In the genomic region with DNA sequence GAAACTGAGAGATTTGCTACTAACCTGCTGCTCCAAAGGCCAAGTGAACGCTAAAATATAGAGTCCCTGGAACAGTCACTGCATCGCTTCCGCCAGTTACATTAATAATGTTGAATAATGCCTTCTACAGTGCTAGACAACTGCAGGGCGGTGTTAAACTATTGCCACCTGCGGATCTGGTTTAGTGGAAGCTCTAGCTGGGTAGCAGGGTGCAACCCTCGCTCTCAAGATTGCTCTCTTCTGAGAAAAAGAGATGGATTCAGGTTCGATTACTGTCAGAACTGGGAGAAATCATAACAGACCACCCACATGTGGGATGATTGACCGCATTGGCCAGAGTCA, we compare ENCODE assay signal across 7 mouse cellular contexts. TPM values are rescaled to one million over a fixed set of nuclear protein-coding genes. Genes with fewer than 3 reads are reported as not detected.
DNase-seq lines count a peak whose midpoint lies in the region; ATAC-seq and TF ChIP-seq lines count a peak whose summit lies in the region.

No protein-coding gene starts in this region.

- no peak for TF ChIP-seq EP300 in liver, embryonic 14.5 days (IDR thresholded peaks at IDR 0.05; ENCODE audit: low read depth)
- no peak for TF ChIP-seq EP300 in stomach, postnatal 0 days (optimal IDR thresholded peaks at IDR 0.05)

- WGBS in forebrain, embryonic 15.5 days, result 52% methylated on average over 8 of the region's 8 CpGs
- 55% methylated on average over 8 of the region's 8 CpGs for WGBS in liver, embryonic 14.5 days (ENCODE audit: insufficient replicate concordance)
- WGBS in stomach, postnatal 0 days, result 41% methylated on average over 8 of the region's 8 CpGs

- no peaks in the 10 kb centered on the region for H3K9me3 ChIP-seq in forebrain, embryonic 15.5 days
- H3K9me3 ChIP-seq in liver, embryonic 14.5 days (ENCODE audit: control insufficient read depth, low read length), result no peaks in the 10 kb centered on the region
- no peaks in the 10 kb centered on the region for H3K9me3 ChIP-seq in stomach, postnatal 0 days (ENCODE audit: control insufficient read depth, low read length)

- H3K36me3 ChIP-seq in testis, adult 2 months (ENCODE audit: control insufficient read depth, insufficient read depth, low read length), result no peaks in the 10 kb centered on the region
- peaks cover 2% of the 10 kb centered on the region; the same call in 1 of the 2 replicates for H3K36me3 ChIP-seq in forebrain, embryonic 15.5 days
- no peaks in the 10 kb centered on the region for H3K36me3 ChIP-seq in liver, embryonic 14.5 days (replicated peaks; ENCODE audit: control insufficient read depth, insufficient read depth, low read depth)
- no peaks in the 10 kb centered on the region for H3K36me3 ChIP-seq in stomach, postnatal 0 days (ENCODE audit: control insufficient read depth, insufficient read depth, low read length)

- peak overlapping the region; percentile 12; the same call in 1 of the 2 replicates for H3K4me3 ChIP-seq in testis, adult 2 months (ENCODE audit: control insufficient read depth, low read depth, low read length)
- H3K4me3 ChIP-seq in forebrain, embryonic 15.5 days, result peak overlapping the region; percentile 82
- H3K4me3 ChIP-seq in liver, embryonic 14.5 days (ENCODE audit: insufficient read depth in 1 of 2, low read depth in 2 of 2, low read length in 2 of 2), result peak overlapping the region; percentile 39 to 66; a peak in 3 of 4 replicates
- H3K4me3 ChIP-seq in stomach, postnatal 0 days (ENCODE audit: low read depth, low read length), result peak overlapping the region; percentile 69

- peak overlapping the region; percentile 61 for H3K4me2 ChIP-seq in forebrain, embryonic 15.5 days (replicated peaks)
- peak overlapping the region; percentile 78 for H3K4me2 ChIP-seq in liver, embryonic 14.5 days (ENCODE audit: low read depth)
- 0 out of 2 replicates have a peak overlapping the region, but pooled peaks have one; percentile 31 for H3K4me2 ChIP-seq in stomach, postnatal 0 days (replicated peaks; ENCODE audit: low read depth)

- no peaks in the 10 kb centered on the region for H3K27me3 ChIP-seq in testis, adult 2 months (ENCODE audit: control insufficient read depth, insufficient read depth, low read length)
- peaks cover 4% of the 10 kb centered on the region; the same call in 1 of the 2 replicates for H3K27me3 ChIP-seq in forebrain, embryonic 15.5 days
- no peaks in the 10 kb centered on the region for H3K27me3 ChIP-seq in liver, embryonic 14.5 days (ENCODE audit: control insufficient read depth, insufficient read depth, low read length)
- no peaks in the 10 kb centered on the region for H3K27me3 ChIP-seq in stomach, postnatal 0 days (ENCODE audit: control insufficient read depth, insufficient read depth, low read length)

- H3K4me1 ChIP-seq in testis, adult 2 months (ENCODE audit: control insufficient read depth, insufficient read depth, low read length), result peaks cover 3% of the 10 kb centered on the region; the same call in 1 of the 2 replicates
- H3K4me1 ChIP-seq in forebrain, embryonic 15.5 days, result peaks cover 13% of the 10 kb centered on the region
- peaks cover 5 to 8% of the 10 kb centered on the region in 2 experiments; a peak in 3 of 4 replicates for H3K4me1 ChIP-seq in liver, embryonic 14.5 days (replicated peaks; ENCODE audit: control insufficient read depth in 2 of 2, insufficient read depth in 2 of 2, low read length in 1 of 2)
- H3K4me1 ChIP-seq in stomach, postnatal 0 days (replicated peaks; ENCODE audit: control insufficient read depth, insufficient read depth), result no peaks in the 10 kb centered on the region

- TF ChIP-seq CTCF in testis, adult 2 months (IDR thresholded peaks at IDR 0.05; ENCODE audit: control insufficient read depth, insufficient read depth, insufficient replicate concordance, low read depth, low read length), result no peak
- no peak for TF ChIP-seq CTCF in liver, embryonic 14.5 days (IDR thresholded peaks at IDR 0.05; ENCODE audit: low read depth)
- no peak for TF ChIP-seq CTCF in stomach, postnatal 0 days (IDR thresholded peaks at IDR 0.05; ENCODE audit: low read depth)

- H3K27ac ChIP-seq in testis, adult 2 months (ENCODE audit: control insufficient read depth, insufficient read depth, low read depth, low read length), result no peak overlapping the region
- H3K27ac ChIP-seq in forebrain, embryonic 15.5 days (replicated peaks), result no peak overlapping the region
- no peak overlapping the region for H3K27ac ChIP-seq in liver, embryonic 14.5 days
- no peak overlapping the region for H3K27ac ChIP-seq in stomach, postnatal 0 days (replicated peaks)

- peak; percentile 19; the same call in 1 of the 2 replicates for ATAC-seq in forebrain, embryonic 15.5 days (replicated peaks)
- ATAC-seq in liver, embryonic 14.5 days (ENCODE audit: insufficient read depth), result no peak
- ATAC-seq in stomach, postnatal 0 days (ENCODE audit: low FRiP score, low TSS enrichment), result no peak

- TF ChIP-seq POLR2A in testis, adult 2 months (IDR thresholded peaks at IDR 0.05; ENCODE audit: control insufficient read depth, low read depth, low read length), result no peak

- no peak overlapping the region for H3K9ac ChIP-seq in forebrain, embryonic 15.5 days (replicated peaks)
- no peak overlapping the region for H3K9ac ChIP-seq in liver, embryonic 14.5 days (replicated peaks)
- H3K9ac ChIP-seq in stomach, postnatal 0 days (ENCODE audit: low read length), result peak overlapping the region; percentile 69

- no peak for DNase-seq in testis, postnatal 14 days (ENCODE audit: low spot score)
- DNase-seq in liver, embryonic 14.5 days (ENCODE audit: low read depth in 3 of 3, low spot score in 3 of 3), result no peak
- DNase-seq in stomach, postnatal 0 days (ENCODE audit: low spot score), result no peak
- DNase-seq in right cerebral cortex, postnatal 14 days, result no peak
- no peak for DNase-seq in frontal cortex, postnatal 25 days (ENCODE audit: low spot score in 2 of 2)

RNA-seq across cellular contexts. Expression of gene Mtif3, which starts 0.3 kb away (rescaled TPM):
- 10.3 and 11.2 TPM in 2 replicates for polyA plus RNA-seq in testis, adult 2 months (2012; rRNA removed)
- 28.7 and 32.7 TPM in 2 replicates for polyA plus RNA-seq in forebrain, embryonic 15.5 days (2015; fragmentation: Nextera tagmentation; extraction: Ambion mirVana)
- 3.7 and 6.1 TPM in 2 replicates for polyA plus RNA-seq in liver, embryonic 14.5 days (2012; rRNA removed)
- 12.2 and 13.7 TPM in 2 replicates for polyA plus RNA-seq in liver, embryonic 14.5 days (2014; fragmentation: Nextera tagmentation; extraction: Ambion mirVana)
- polyA plus RNA-seq in stomach, postnatal 0 days (2015; fragmentation: Nextera tagmentation; extraction: Ambion mirVana), result 21.0 and 25.0 TPM in 2 replicates

RNA-seq across cellular contexts. Expression of gene Gtf3a, which starts 15.5 kb away (rescaled TPM):
- polyA plus RNA-seq in testis, adult 2 months (2012; rRNA removed), result 9.5 and 12.1 TPM in 2 replicates
- polyA plus RNA-seq in forebrain, embryonic 15.5 days (2015; fragmentation: Nextera tagmentation; extraction: Ambion mirVana), result 123 and 124 TPM in 2 replicates
- polyA plus RNA-seq in liver, embryonic 14.5 days (2012; rRNA removed), result 20.9 and 31.3 TPM in 2 replicates
- 37.7 and 41.4 TPM in 2 replicates for polyA plus RNA-seq in liver, embryonic 14.5 days (2014; fragmentation: Nextera tagmentation; extraction: Ambion mirVana)
- 67.9 and 70.4 TPM in 2 replicates for polyA plus RNA-seq in stomach, postnatal 0 days (2015; fragmentation: Nextera tagmentation; extraction: Ambion mirVana)

Comparison
In these comparisons a context has a peak if more than half of its experiments do, and no peak if none do; other contexts are left out.
1. H3K4me3 ChIP-seq: peak in every context shown above with its lines; median percentile 82 in forebrain, embryonic 15.5 days; 69 in stomach, postnatal 0 days; 52 in liver, embryonic 14.5 days; 12 in testis, adult 2 months.